Mouse (Mus musculus) heart, adult 2 months (tissue): Measurements from ENCODE around the gene Tomm40. TPM values are rescaled to one million over a fixed set of nuclear protein-coding genes. Genes with fewer than 3 reads are reported as not detected.

ENCODE experiments used
- DNase-seq, 2 experiments: peaks; one replicate each; pipeline ENCODE4 v3.0.0; 2021
- H3K27ac ChIP-seq: fragments of 200-600 bp; 2 replicates; pipeline ENCODE4 v1.8.1; 2022
- H3K27me3 ChIP-seq: fragments of 200-500 bp; 2 replicates; pipeline ENCODE4 v1.6.1; 2012; ENCODE audit warnings: mild to moderate bottlenecking, low read length, inconsistent platforms, mixed read lengths; ENCODE audit not compliant: control insufficient read depth, insufficient read depth
- H3K36me3 ChIP-seq: fragments of 200-500 bp; 2 replicates; pipeline ENCODE4 v1.6.1; 2012; ENCODE audit warnings: low read length, inconsistent platforms; ENCODE audit not compliant: control insufficient read depth, insufficient read depth
- H3K4me1 ChIP-seq: fragments of 200-500 bp; 2 replicates; pipeline ENCODE4 v1.6.1; 2011; ENCODE audit warnings: low read length; ENCODE audit not compliant: control insufficient read depth, insufficient read depth
- H3K4me3 ChIP-seq: fragments of 200-600 bp; 2 replicates; pipeline ENCODE4 v1.8.1; 2022
- H3K79me2 ChIP-seq: fragments of 200-500 bp; replicated peaks from 2 replicates; pipeline ENCODE4 v1.6.1; 2012; ENCODE audit warnings: mild to moderate bottlenecking, inconsistent platforms, low read length, moderate library complexity, mixed read lengths; ENCODE audit not compliant: control insufficient read depth, insufficient read depth
- H3K9ac ChIP-seq: fragments of 200-500 bp; 2 replicates; pipeline ENCODE4 v1.6.1; 2012; ENCODE audit warnings: low read depth, mild to moderate bottlenecking, control low read depth, inconsistent platforms, low read length, mixed read lengths
- CTCF ChIP-seq: fragments of 200-600 bp; IDR thresholded peaks from 2 replicates; pipeline ENCODE4 v1.8.1; 2022; ENCODE audit warnings: antibody characterized with exemption, mild to moderate bottlenecking, moderate library complexity
- EP300 ChIP-seq: fragments of 200-500 bp; IDR thresholded peaks from 2 replicates; pipeline ENCODE4 v1.6.1; 2011; ENCODE audit warnings: low read depth, low read length, control low read depth; ENCODE audit not compliant: insufficient read depth
- POLR2A ChIP-seq: fragments of 200-500 bp; IDR thresholded peaks from 2 replicates; pipeline ENCODE4 v1.6.1; 2011; ENCODE audit warnings: mild to moderate bottlenecking, low read depth, low read length, control low read depth; ENCODE audit not compliant: insufficient read depth
- WGBS: fragments of 180-500 bp; shearing (Covaris S2); methylation state at CpG from one replicate; pipeline ENCODE4 v1.1.7; 2018; 5-methylcytosine and 5-hydroxymethylcytosine counted together
- intact Hi-C: fragments of 180-260 bp; cut with DNase I; formaldehyde crosslinking; loops from one replicate; pipeline ENCODE4 v1.15.1; 2025
- polyA plus RNA-seq: library from polyadenylated mRNA; depleted of rRNA; stranded (reverse); fragments of >200 nt; gene quantifications from 2 replicates; pipeline ENCODE4 v1.2.3, GENCODE M21; 2012
- total RNA-seq, 2 experiments: library from RNA; stranded (reverse); gene quantifications; 2 replicates each; pipeline ENCODE4 v1.2.3; 2021

The Tomm40 gene
- total and polyA plus RNA-seq, 3 experiments: 91.2 to 98.2 (median 92.7) TPM

DNA sequence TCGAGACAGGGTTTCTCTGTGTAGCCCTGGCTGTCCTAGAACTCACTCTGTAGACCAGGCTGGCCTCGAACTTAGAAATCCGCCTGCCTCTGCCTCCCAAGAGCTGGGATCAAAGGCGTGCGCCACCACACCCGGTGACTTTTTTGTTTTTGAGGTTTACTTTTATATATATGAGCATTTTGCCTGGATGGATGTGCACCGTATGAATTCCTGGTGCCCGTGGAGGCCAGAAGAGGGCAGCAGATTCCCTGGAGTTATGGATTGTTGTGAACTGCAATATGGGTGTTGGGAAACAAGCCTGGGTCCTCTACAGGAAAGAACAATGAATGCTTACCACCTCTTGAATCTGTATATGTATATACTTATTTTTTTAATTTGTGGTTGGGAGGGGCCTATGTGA, 37.4 kb upstream of the Tomm40 start:
- Histone ChIP-seq H3K27me3 (no peaks in the 10 kb centered on the region), H3K79me2 (no peaks in the 10 kb centered on the region), H3K36me3 (peaks cover 12% of the 10 kb centered on the region), H3K9ac (no peak overlapping the region), H3K27ac (peak overlapping the region; percentile 98), H3K4me1 (peaks cover 29% of the 10 kb centered on the region), H3K4me3 (no peak overlapping the region)
- WGBS: 79% methylated on average over 8 of the region's 8 CpGs
- intact Hi-C loops: loop anchor here (5.0 kb wide), 3 partner anchors 90 to 185 kb away; no protein-coding TSS in a partner anchor
- DNase-seq: peak in 1 of 2 experiments; percentile 48
- TF ChIP-seq POLR2A (no peak), CTCF (peak; percentile 75), EP300 (no peak)

DNA sequence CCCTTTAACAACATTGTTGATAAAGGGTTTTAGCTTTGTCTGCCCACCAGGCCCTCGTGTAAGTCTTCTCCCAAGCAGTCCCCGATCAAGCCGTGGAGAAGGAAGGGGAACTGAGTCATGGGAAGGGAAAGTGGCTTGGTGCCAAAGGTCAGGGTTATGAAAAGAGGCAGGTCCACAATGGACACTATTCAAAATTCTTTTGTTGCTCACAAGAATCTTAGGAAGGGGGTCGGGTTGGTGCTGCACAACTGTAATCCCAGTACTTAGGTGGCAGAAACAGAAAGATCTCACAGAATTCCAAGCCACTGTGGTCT, 35.8 kb upstream of the Tomm40 start:
- 20% methylated on average over 4 of the region's 4 CpGs for WGBS
- intact Hi-C loops: loop anchor here (5.0 kb wide), 3 partner anchors 91 to 186 kb away; no protein-coding TSS in a partner anchor
- peaks cover 7% of the 10 kb centered on the region for H3K36me3 ChIP-seq
- no peaks in the 10 kb centered on the region for H3K27me3 ChIP-seq
- H3K4me1 ChIP-seq: peaks cover 24% of the 10 kb centered on the region
- DNase-seq: no peak
- H3K9ac ChIP-seq: peak overlapping the region; percentile 48; the same call in 1 of the 2 replicates
- TF ChIP-seq EP300 (no peak), POLR2A (no peak), CTCF (no peak)
- H3K27ac ChIP-seq: peak overlapping the region; percentile 94
- H3K4me3 ChIP-seq: no peak overlapping the region
- no peaks in the 10 kb centered on the region for H3K79me2 ChIP-seq

DNA sequence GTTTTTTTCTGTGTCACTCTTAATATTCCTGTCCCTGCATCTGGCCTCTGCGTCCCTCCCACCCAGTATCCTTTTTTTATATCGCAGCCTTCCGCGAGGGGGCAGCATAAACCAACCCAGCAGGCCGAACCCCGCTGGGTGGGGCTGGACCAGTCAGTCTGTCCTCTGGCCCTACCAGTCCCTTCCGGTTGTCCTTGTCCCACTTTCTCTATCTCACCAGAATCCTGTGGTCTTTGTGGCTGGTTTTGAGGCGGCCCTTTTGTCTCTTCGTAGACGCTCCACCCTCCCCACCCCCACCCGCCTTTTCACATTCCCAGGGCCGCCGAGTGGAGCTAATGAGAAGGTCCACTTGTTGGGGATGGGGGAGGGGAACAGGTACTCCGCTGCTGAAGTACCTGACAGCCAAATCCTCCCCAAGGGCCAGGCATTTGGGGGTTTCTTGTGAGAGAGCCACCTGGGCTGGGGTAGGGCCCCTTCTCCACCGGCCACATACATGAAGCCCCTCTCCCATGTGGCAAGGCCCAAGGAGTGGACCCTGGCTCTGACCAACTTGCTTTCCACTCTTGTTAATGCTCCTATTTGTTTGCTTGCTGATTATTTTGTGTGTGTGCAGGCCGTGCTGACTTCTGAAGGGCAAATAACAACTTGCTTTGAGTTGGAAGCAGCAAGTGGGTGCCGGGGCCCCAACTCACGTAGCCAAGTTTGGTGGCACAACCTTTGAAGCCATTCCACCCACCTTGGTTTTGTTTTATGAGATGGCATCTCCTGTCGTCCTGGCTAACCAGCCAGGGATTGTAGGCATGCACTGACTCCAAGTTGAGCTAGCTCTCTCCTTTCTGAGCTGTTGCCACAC, 35.2 kb upstream of the Tomm40 start, which contains the start of gene Nectin2:
Nectin2 (minus strand) TSS at position 267 of the 853 bp plus-strand sequence.
- no peaks in the 10 kb centered on the region for H3K27me3 ChIP-seq
- peak within 1 kb of the TSS; percentile 78 for H3K4me3 ChIP-seq
- TF ChIP-seq EP300: peak; percentile 71; the same call in 1 of the 2 replicates
- peak; percentile 81 for TF ChIP-seq CTCF
- peak; percentile 2; the same call in 1 of the 2 replicates for TF ChIP-seq POLR2A
- H3K4me1 ChIP-seq: peaks cover 26% of the 10 kb centered on the region
- peak; percentile 91 to 93 for DNase-seq
- intact Hi-C loops: loop anchor here (1.0 to 5.0 kb wide), 5 partner anchors 33 to 187 kb away; no protein-coding TSS in a partner anchor
- H3K36me3 ChIP-seq: peaks cover 7% of the 10 kb centered on the region
- WGBS: 14% methylated on average over 19 of the region's 19 CpGs
- H3K9ac ChIP-seq: peak within 1 kb of the TSS; percentile 85
- H3K27ac ChIP-seq: peak within 1 kb of the TSS; percentile 94
- H3K79me2 ChIP-seq: no peaks in the 10 kb centered on the region

DNA sequence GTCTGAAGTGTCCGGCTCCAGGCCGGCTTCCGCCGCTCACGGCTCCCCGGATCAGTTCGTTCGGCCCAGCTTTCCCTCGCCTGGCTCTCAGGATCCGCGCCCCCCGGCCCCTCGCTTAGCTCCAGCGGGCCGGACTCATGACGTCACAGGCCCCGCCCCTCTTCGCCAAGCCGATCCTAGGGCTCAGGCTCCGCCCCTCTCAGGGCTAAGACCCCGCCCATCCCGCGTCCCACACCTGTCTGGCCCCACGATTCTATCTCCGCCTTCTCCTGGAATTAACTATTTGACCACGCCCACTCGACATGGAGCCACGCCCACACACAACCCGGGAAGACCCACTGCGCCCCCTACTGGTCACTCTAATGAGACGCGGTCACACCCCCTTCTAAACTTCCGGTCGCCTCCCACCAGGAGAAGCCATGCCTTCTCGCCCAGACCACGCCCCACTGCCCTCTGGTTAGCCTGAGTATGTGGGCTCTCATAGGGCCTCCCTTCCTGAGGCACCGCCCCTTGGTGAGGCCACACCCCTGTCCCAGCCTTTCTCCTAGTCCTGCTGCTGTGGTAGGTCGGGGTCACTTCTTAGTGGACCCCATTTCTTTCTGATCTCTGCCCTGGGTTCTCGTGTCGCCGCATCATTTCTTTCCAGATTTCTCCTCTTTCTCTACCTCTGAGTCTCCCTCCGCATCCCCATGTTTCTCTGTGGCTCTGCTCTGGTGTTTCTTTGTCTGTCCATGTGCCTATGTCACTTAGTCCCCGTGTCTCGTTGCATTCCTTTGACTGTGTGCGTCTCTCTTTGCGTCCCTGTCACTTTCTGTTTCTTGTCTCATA, 34.4 kb upstream of the Tomm40 start:
- H3K9ac ChIP-seq: peak overlapping the region; percentile 85
- peak overlapping the region; percentile 94 for H3K27ac ChIP-seq
- peak; percentile 95 to 96 for DNase-seq
- intact Hi-C loops: loop anchor here (1.0 to 5.0 kb wide), 6 partner anchors 34 to 188 kb away; partner anchors contain the start of gene Tomm40
- peaks cover 23% of the 10 kb centered on the region for H3K4me1 ChIP-seq
- under 1% methylated on average over 46 of the region's 46 CpGs for WGBS
- peaks cover 7% of the 10 kb centered on the region for H3K36me3 ChIP-seq
- no peaks in the 10 kb centered on the region for H3K79me2 ChIP-seq
- H3K27me3 ChIP-seq: no peaks in the 10 kb centered on the region
- peak overlapping the region; percentile 78 for H3K4me3 ChIP-seq
- TF ChIP-seq POLR2A (peak; percentile 61), CTCF (peak; percentile 79), EP300 (peak; percentile 89)

DNA sequence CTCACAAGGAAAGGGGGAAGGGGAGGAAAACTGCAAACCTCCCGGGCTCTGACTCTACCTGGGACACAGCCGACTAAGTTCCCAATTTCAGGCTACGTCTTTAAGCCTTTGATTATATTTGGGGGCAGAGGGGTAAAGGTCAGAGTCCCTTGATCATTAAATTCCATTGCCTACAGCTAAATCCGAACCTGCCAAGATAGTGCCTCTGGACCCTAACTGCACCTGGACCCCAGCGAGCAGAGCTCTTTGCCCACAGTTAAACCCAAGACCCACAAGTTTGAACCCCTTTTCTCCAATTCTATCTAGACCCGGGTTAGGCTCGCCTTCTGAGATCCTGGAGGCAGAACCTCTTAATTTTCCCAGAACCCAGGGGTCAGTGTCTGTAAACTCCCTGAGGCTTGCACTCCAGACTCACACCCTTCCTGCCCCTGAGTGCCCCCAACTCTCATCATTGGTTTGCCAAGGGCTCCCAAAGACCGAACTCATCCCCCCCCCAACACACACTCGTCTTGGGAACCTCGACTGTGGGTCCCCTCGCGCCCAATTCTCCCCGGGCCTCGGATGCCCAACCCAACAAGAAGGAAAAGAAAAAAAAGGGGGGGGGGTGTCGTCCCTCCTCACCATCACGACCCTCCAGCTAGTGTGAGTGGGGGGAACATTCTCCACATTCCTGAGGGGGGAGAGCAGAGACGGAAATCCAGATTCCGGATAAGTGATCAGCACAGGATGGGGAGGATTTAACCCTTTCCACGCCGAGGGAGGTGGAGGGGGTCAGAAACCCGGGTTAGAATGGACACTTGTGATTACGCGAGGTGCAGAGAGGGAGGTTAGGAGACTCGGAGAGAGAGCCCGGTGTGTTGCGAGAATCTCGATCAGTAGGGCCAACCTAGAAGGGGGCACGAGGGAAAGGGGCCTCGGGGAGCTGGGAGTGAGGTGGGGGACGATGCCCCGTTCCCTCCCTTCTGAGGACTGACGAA, 33.3 kb upstream of the Tomm40 start:
- Histone ChIP-seq H3K79me2 (no peaks in the 10 kb centered on the region; the same call in 1 of the 2 replicates), H3K27me3 (no peaks in the 10 kb centered on the region), H3K4me3 (peak overlapping the region; percentile 78), H3K4me1 (peaks cover 19% of the 10 kb centered on the region), H3K36me3 (peaks cover 3% of the 10 kb centered on the region; the same call in 1 of the 2 replicates), H3K27ac (peak overlapping the region; percentile 73), H3K9ac (peak overlapping the region; percentile 85)
- TF ChIP-seq POLR2A (0 out of 2 replicates have a peak, but pooled peaks have one; percentile 17), CTCF (no peak)
- peak in 1 of 2 experiments; percentile 58 for DNase-seq
- intact Hi-C loops: loop anchor here (1.0 kb wide), 1 partner anchor 33 kb away; the partner anchor contains the start of gene Tomm40
- WGBS: 2% methylated on average over 32 of the region's 32 CpGs
